Mouse (Mus musculus) limb, embryonic 11.5 days (tissue): Measurements from ENCODE around the gene Usp40. TPM values are rescaled to one million over a fixed set of nuclear protein-coding genes. Genes with fewer than 3 reads are reported as not detected.

Experiments
- ATAC-seq: fragments of 200-750 bp; cut with Nextera tagmentation; 2 replicates; pipeline ENCODE4 v1.8.0; 2017; ENCODE audit warnings: low read depth; ENCODE audit not compliant: insufficient number of reproducible peaks, low FRiP score, low TSS enrichment
- DNase-seq: peaks from one replicate; pipeline ENCODE4 v3.0.0-alpha.2; 2015; ENCODE audit warnings: low spot score
- H3K27ac ChIP-seq: fragments of 300-500 bp; sonication (generic); replicated peaks from 2 replicates; pipeline ENCODE4 v1.5.1; 2014; ENCODE audit warnings: low read depth, mild to moderate bottlenecking, low read length
- H3K27me3 ChIP-seq: fragments of 300-500 bp; sonication (generic); 2 replicates; pipeline ENCODE4 v1.6.1; 2014; ENCODE audit warnings: mild to moderate bottlenecking, low read length, mixed read lengths; ENCODE audit not compliant: control insufficient read depth, insufficient read depth
- H3K36me3 ChIP-seq: fragments of 300-500 bp; sonication (generic); 2 replicates; pipeline ENCODE4 v1.6.1; 2014; ENCODE audit warnings: mild to moderate bottlenecking, low read length, moderate library complexity, mixed read lengths; ENCODE audit not compliant: control insufficient read depth, insufficient read depth
- H3K4me1 ChIP-seq: fragments of 300-500 bp; sonication (generic); 2 replicates; pipeline ENCODE4 v1.6.1; 2014; ENCODE audit warnings: low read length, mixed read lengths; ENCODE audit not compliant: control insufficient read depth, insufficient read depth
- H3K4me2 ChIP-seq: fragments of 300-500 bp; sonication (generic); 2 replicates; pipeline ENCODE4 v1.6.1; 2014; ENCODE audit warnings: low read depth, mild to moderate bottlenecking, moderate library complexity; ENCODE audit not compliant: severe bottlenecking
- H3K4me3 ChIP-seq: fragments of 300-500 bp; sonication (generic); 2 replicates; pipeline ENCODE4 v1.5.1; 2014; ENCODE audit warnings: low read depth, low read length
- H3K9ac ChIP-seq: fragments of 300-500 bp; sonication (generic); 2 replicates; pipeline ENCODE4 v1.6.1; 2014; ENCODE audit warnings: mild to moderate bottlenecking, low read length
- H3K9me3 ChIP-seq: fragments of 300-500 bp; sonication (generic); 2 replicates; pipeline ENCODE4 v1.6.1; 2016; ENCODE audit warnings: low read length; ENCODE audit not compliant: control insufficient read depth
- WGBS: fragments of 180-500 bp; shearing (Covaris S2); extraction: QIAGEN DNeasy Blood & Tissue Kit; methylation state at CpG from one replicate; pipeline ENCODE4 v1.1.7; 2014; 5-methylcytosine and 5-hydroxymethylcytosine counted together
- polyA plus RNA-seq: library from polyadenylated mRNA; unstranded; fragments of >200 nt; fragmentation: Nextera tagmentation; extraction: Ambion mirVana; gene quantifications from 2 replicates; pipeline ENCODE4 v1.2.1, GENCODE M21; 2014

Usp40 gene
- polyA plus RNA-seq, 1 experiment from 2014 or later, result 38.5 TPM

- WGBS, result 81% methylated on average over 3 of the region's 3 CpGs
- H3K36me3 ChIP-seq, result no peaks in the 10 kb centered on the region
- H3K27me3 ChIP-seq, result no peaks in the 10 kb centered on the region
- H3K4me2 ChIP-seq, result no peak overlapping the region
- H3K27ac ChIP-seq, result no peak overlapping the region
- H3K9ac ChIP-seq, result no peak overlapping the region
- no peak overlapping the region for H3K4me3 ChIP-seq
- H3K4me1 ChIP-seq, result no peaks in the 10 kb centered on the region
- DNase-seq, result no peak
- no peaks in the 10 kb centered on the region; the same call in 1 of the 2 replicates for H3K9me3 ChIP-seq
- no peak for ATAC-seq
Observed at GRCm38 (mm10) chr1:88013726-88014125, 5.4 kb upstream of the Usp40 start.

GRCm38 (mm10) chr1:88009521-88009920 is 1.2 kb upstream of the Usp40 start:
- Histone ChIP-seq H3K4me1 (no peaks in the 10 kb centered on the region), H3K27me3 (no peaks in the 10 kb centered on the region), H3K9ac (no peak overlapping the region), H3K4me2 (no peak overlapping the region), H3K9me3 (no peaks in the 10 kb centered on the region), H3K27ac (no peak overlapping the region), H3K36me3 (no peaks in the 10 kb centered on the region), H3K4me3 (no peak overlapping the region)
- ATAC-seq, result no peak
- no peak for DNase-seq
- 83% methylated on average over 3 of the region's 3 CpGs for WGBS

DNA sequence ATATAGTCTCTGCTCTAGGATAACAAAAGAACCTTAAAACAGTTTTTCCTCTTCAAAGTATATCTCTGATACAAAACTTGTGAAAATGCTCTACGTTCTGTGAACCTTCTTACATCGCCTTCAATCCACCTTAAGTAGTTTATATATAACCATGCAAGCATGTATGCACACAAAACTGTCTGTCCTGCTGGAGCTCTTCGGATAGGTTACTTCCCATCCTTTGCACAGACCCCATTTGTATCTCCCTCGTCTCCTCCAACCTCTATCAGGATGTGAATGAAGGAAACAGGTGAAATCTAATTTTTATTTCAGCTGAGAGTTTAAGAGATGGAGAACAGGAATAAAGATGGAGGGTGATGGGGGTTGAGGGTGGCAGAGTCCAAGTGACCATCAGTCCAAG is 384 bp upstream of the Usp40 start:
- Histone ChIP-seq H3K4me2 (peak overlapping the region; percentile 53; the same call in 1 of the 2 replicates), H3K4me1 (no peaks in the 10 kb centered on the region), H3K9ac (no peak overlapping the region), H3K9me3 (no peaks in the 10 kb centered on the region), H3K36me3 (no peaks in the 10 kb centered on the region), H3K27ac (no peak overlapping the region), H3K27me3 (no peaks in the 10 kb centered on the region), H3K4me3 (0 out of 2 replicates have a peak overlapping the region, but pooled peaks have one; percentile 61)
- ATAC-seq, result 0 out of 2 replicates have a peak, but pooled peaks have one; percentile 23
- WGBS, result 51% methylated on average over 4 of the region's 4 CpGs
- no peak for DNase-seq

- H3K4me2 ChIP-seq, result peak overlapping the region; percentile 53
- H3K9ac ChIP-seq, result peak overlapping the region; percentile 87
- H3K4me1 ChIP-seq, result no peaks in the 10 kb centered on the region
- H3K4me3 ChIP-seq, result peak overlapping the region; percentile 61
- DNase-seq, result no peak
- H3K9me3 ChIP-seq, result no peaks in the 10 kb centered on the region
- WGBS, result 4% methylated on average over 5 of the region's 5 CpGs
- H3K27me3 ChIP-seq, result no peaks in the 10 kb centered on the region
- H3K36me3 ChIP-seq, result no peaks in the 10 kb centered on the region
- peak; percentile 76; the same call in 1 of the 2 replicates for ATAC-seq
- peak overlapping the region; percentile 85 for H3K27ac ChIP-seq
Observed at GRCm38 (mm10) chr1:88007692-88008210, 600 bp downstream of the Usp40 start.

- H3K36me3 ChIP-seq, result peaks cover 15% of the 10 kb centered on the region; the same call in 1 of the 2 replicates
Observed at GRCm38 (mm10) chr1:87992716-87993115, 15.6 kb downstream of the Usp40 start.

DNA sequence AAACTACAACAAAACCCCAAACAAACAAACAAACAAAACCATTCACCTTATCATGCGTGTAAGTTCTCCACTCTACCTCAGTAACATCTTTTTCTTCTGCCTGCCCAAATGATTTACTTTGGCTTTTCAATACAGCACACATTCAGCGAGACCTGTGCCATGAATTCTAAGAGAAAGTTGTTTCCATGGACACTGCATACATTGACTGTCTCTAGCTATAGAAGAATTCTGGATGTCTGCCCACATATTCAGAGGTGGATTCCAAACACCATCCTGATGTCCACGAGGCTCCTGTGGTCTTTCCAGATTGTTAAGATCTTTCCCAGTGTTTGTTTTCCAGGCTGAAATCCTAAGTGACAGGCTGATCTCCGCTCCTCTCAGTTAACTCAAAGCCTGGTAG is 26.1 kb downstream of the Usp40 start:
- H3K27me3 ChIP-seq, result no peaks in the 10 kb centered on the region
- H3K36me3 ChIP-seq, result peaks cover 5% of the 10 kb centered on the region
- H3K9ac ChIP-seq, result no peak overlapping the region
- DNase-seq, result no peak
- no peak for ATAC-seq
- H3K4me1 ChIP-seq, result no peaks in the 10 kb centered on the region
- 89% methylated on average over 4 of the region's 4 CpGs for WGBS
- H3K9me3 ChIP-seq, result no peaks in the 10 kb centered on the region
- no peak overlapping the region for H3K4me3 ChIP-seq
- no peak overlapping the region for H3K4me2 ChIP-seq
- no peak overlapping the region for H3K27ac ChIP-seq

More at GRCm38 (mm10) chr1:87992716-87993115, 15.6 kb downstream of the Usp40 start:
- Histone ChIP-seq H3K9me3 (no peaks in the 10 kb centered on the region), H3K4me2 (no peak overlapping the region), H3K27me3 (no peaks in the 10 kb centered on the region), H3K4me1 (no peaks in the 10 kb centered on the region), H3K27ac (no peak overlapping the region), H3K9ac (no peak overlapping the region), H3K4me3 (no peak overlapping the region)
- DNase-seq, result no peak
- WGBS, result 94% methylated on average over 2 of the region's 2 CpGs
- no peak for ATAC-seq

DNA sequence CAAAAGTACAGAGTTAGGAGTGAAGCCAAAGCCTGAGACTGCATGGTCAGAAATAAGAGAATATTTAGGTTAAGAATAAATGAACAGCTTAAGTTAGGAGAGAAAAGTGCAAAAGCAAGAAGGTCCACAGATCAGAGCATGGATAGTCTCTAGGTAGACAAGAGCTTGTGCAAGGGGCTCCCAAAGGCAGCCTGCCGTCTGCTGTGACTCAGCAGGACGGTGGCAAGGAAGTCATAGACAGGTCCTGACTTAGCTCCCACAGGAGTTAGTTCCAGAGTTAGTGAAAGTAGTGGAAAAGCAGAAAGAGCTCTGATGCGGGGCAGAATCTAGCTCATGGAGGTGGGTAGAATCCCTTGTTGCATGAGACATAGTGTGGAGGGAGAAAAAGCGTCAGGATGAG is 38.0 kb downstream of the Usp40 start:
- H3K27ac ChIP-seq, result no peak overlapping the region
- DNase-seq (no peak), ATAC-seq (no peak)
- WGBS, result 92% methylated on average over 4 of the region's 4 CpGs
- H3K9me3 ChIP-seq, result no peaks in the 10 kb centered on the region
- H3K4me1 ChIP-seq, result no peaks in the 10 kb centered on the region
- H3K9ac ChIP-seq, result no peak overlapping the region
- H3K27me3 ChIP-seq, result no peaks in the 10 kb centered on the region
- H3K4me3 ChIP-seq, result no peak overlapping the region
- no peak overlapping the region for H3K4me2 ChIP-seq
- H3K36me3 ChIP-seq, result peaks cover 2% of the 10 kb centered on the region; the same call in 1 of the 2 replicates

DNA sequence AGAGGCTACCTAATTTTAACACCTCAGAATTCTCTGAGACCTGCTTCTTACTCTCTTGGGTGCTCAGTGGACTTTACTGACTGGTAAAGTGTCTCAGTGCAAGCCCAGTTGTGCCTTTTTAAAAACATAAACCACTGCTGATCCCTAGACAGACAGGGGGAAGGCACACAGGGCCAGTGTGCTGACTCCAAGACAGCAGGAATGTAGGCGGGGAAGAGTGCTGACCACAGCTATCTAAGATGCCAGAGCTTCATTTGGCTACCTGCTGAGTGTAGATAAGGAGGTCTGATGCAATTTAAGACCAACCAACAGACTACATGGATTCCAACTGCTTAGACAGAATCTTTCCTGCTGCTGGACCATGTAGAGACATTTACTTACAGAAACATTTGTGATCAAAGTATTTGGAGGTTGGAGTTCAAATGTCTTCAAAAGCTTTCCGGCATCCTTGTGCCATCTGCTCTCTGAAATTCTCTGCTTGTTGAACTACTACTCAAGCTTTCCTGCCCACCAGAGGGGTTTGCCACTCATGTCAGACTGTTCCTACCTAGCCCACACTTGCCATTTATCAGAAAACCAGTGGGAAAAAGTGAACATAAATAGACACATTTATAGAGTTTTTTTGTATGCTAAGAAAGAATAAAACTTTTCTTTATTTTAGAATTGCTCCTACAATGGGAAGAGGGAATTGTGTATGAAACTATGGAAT is 46.7 kb downstream of the Usp40 start:
- no peak for DNase-seq
- Histone ChIP-seq H3K4me1 (no peaks in the 10 kb centered on the region), H3K27ac (no peak overlapping the region), H3K36me3 (peaks cover 15% of the 10 kb centered on the region; the same call in 1 of the 2 replicates), H3K9ac (no peak overlapping the region), H3K9me3 (no peaks in the 10 kb centered on the region), H3K4me3 (no peak overlapping the region), H3K4me2 (no peak overlapping the region), H3K27me3 (no peaks in the 10 kb centered on the region)
- ATAC-seq, result no peak
- WGBS, result 77% methylated on average over 2 of the region's 2 CpGs
